11 mouse cellular contexts compared by ENCODE assay signal in the genomic region with DNA sequence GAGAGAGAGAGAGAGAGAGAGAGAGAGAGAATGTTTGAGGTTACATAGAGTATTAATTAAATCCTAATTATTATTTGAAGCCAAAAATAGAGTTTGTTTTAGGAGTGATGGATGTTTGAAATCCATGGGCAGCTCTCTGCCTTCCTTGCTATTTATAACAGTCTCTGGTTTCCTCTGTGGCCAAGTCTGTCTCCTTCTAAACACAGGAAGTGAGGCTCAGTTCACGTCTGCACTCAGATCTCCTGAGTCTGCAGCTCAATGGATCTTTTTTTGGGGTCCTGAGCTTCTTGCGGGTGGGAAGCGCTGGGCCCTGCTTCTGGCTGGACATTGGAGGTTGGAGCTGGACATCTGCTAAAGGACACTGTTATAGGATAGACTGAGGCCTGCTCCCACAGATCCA. TPM values are rescaled to one million over a fixed set of nuclear protein-coding genes. Genes with fewer than 3 reads are reported as not detected.
A peak's percentile ranks its signal among the peaks of the same experiment; 100 is the strongest.
DNase-seq lines count a peak whose midpoint lies in the region; ATAC-seq and TF ChIP-seq lines count a peak whose summit lies in the region.
"Had no signal": no experiment of that assay in that cellular context is flagged by ENCODE, and none has a peak within 500 bp of the region (broad histone marks: within the 10 kb centered on the region; RNA-seq: fewer than 3 reads in every experiment).

No protein-coding gene starts in this region.

- TF ChIP-seq POLR2A in limb, embryonic 14.5 days (IDR thresholded peaks at IDR 0.05; ENCODE audit: borderline replicate concordance, extremely low read depth, insufficient read depth, insufficient read length) = no peak

- DNase-seq in kidney, postnatal 0 days (ENCODE audit: low spot score) = no peak
- no peak for DNase-seq in kidney, adult 11 months
- peak; percentile 64 for DNase-seq in 416B (ENCODE audit: low read depth)
- DNase-seq in T-cell, adult 2 months (ENCODE audit: low spot score) = peak; percentile 48
- DNase-seq in limb, embryonic 14.5 days (ENCODE audit: low spot score) = no peak
- no peak for DNase-seq in cerebellum, postnatal 10 days
- DNase-seq in embryo, embryonic 11 days = no peak
- no peak for DNase-seq in gastrocnemius, adult 18-20 months (ENCODE audit: low spot score)
- DNase-seq: adrenal gland, postnatal 36 days; cerebellum, postnatal 36 days; kidney, adult 18-20 months had no signal

- no peaks in the 10 kb centered on the region for H3K36me3 ChIP-seq in kidney, postnatal 0 days (ENCODE audit: insufficient read depth, low read length)
- no peaks in the 10 kb centered on the region for H3K36me3 ChIP-seq in limb, embryonic 14.5 days (ENCODE audit: control insufficient read depth, insufficient read depth, low read length)

- TF ChIP-seq CTCF in kidney, postnatal 0 days (IDR thresholded peaks at IDR 0.05; ENCODE audit: low read depth) = no peak

- H3K9me3 ChIP-seq in kidney, postnatal 0 days (replicated peaks; ENCODE audit: low read length) = no peaks in the 10 kb centered on the region
- no peaks in the 10 kb centered on the region for H3K9me3 ChIP-seq in limb, embryonic 14.5 days (ENCODE audit: control insufficient read depth, low read length)

- peak overlapping the region; percentile 63; the same call in 1 of the 2 replicates for H3K27ac ChIP-seq in kidney, postnatal 0 days
- H3K27ac ChIP-seq in limb, embryonic 14.5 days (replicated peaks; ENCODE audit: low read depth, low read length) = peak overlapping the region; percentile 39; the same call in 1 of the 2 replicates

- peaks cover 15% of the 10 kb centered on the region; the same call in 1 of the 2 replicates for H3K4me1 ChIP-seq in kidney, postnatal 0 days (replicated peaks; ENCODE audit: insufficient read depth, low read length)
- H3K4me1 ChIP-seq in limb, embryonic 14.5 days (ENCODE audit: control insufficient read depth, insufficient read depth, low read length) = peaks cover 40% of the 10 kb centered on the region

- H3K4me3 ChIP-seq in kidney, postnatal 0 days (replicated peaks; ENCODE audit: low read depth, low read length) = no peak overlapping the region
- no peak overlapping the region for H3K4me3 ChIP-seq in limb, embryonic 14.5 days (replicated peaks; ENCODE audit: low read length)

- no peaks in the 10 kb centered on the region for H3K27me3 ChIP-seq in kidney, postnatal 0 days (ENCODE audit: insufficient read depth, low read length)
- no peaks in the 10 kb centered on the region for H3K27me3 ChIP-seq in limb, embryonic 14.5 days (ENCODE audit: control insufficient read depth, insufficient read depth, low read length)

- no peak overlapping the region for H3K9ac ChIP-seq in kidney, postnatal 0 days (ENCODE audit: low read depth, low read length)
- H3K9ac ChIP-seq in limb, embryonic 14.5 days (ENCODE audit: low read depth, low read length, severe bottlenecking) = no peak overlapping the region

- WGBS in kidney, postnatal 0 days = 55% methylated on average over 3 of the region's 3 CpGs
- WGBS in limb, embryonic 14.5 days = 63% methylated on average over 3 of the region's 3 CpGs

- ATAC-seq in kidney, postnatal 0 days (replicated peaks; ENCODE audit: low FRiP score, low read depth) = no peak
- ATAC-seq in limb, embryonic 14.5 days (ENCODE audit: low FRiP score, low read depth) = no peak

- H3K4me2 ChIP-seq in kidney, postnatal 0 days (ENCODE audit: low read length) = 0 out of 2 replicates have a peak overlapping the region, but pooled peaks have one; percentile 5
- H3K4me2 ChIP-seq in limb, embryonic 14.5 days (replicated peaks; ENCODE audit: low read depth, low read length, severe bottlenecking) = no peak overlapping the region

RNA-seq across cellular contexts. Expression of a gene that starts 3.3 kb away (rescaled TPM):
- polyA plus RNA-seq in kidney, postnatal 0 days (2015; fragmentation: Nextera tagmentation; extraction: Ambion mirVana) = 0.74 and 0.88 TPM in 2 replicates
- 10.9 and 13.2 TPM in 2 replicates for polyA plus RNA-seq in limb, embryonic 14.5 days (2012; rRNA removed)
- polyA plus RNA-seq in limb, embryonic 14.5 days (2014; fragmentation: Nextera tagmentation; extraction: Ambion mirVana) = 3.6 and 3.8 TPM in 2 replicates
- total RNA-seq in gastrocnemius, adult 18-20 months (2021) = under 1 TPM; 0.53 to 0.74 TPM

Comparison
In these comparisons a context has a peak if more than half of its experiments do, and no peak if none do; other contexts are left out.
1. DNase-seq: peak in 416B (single experiment) and T-cell, adult 2 months (single experiment); none in kidney, postnatal 0 days (single experiment), kidney, adult 11 months (single experiment), limb, embryonic 14.5 days (single experiment), cerebellum, postnatal 10 days (0 of 2), embryo, embryonic 11 days (single experiment) and gastrocnemius, adult 18-20 months (single experiment).